Mouse (Mus musculus) liver (tissue): ENCODE results near the gene 1700018G05Rik.
"Not testable (repeated sequence)": the region's sequence is repeated elsewhere in the genome, so short reads cannot be mapped to it uniquely, and the experiment has no call there.

Source experiments
- DNase-seq: peaks from one replicate; pipeline ENCODE4 v3.0.0-alpha.2; 2020; ENCODE audit warnings: mixed read lengths

The 1700018G05Rik gene

GRCm38 (mm10) chrX:102928072-102928471 is at the start of gene 1700018G05Rik:
TSS of gene 1700018G05Rik (plus strand) at chrX:102928372.
- not testable (repeated sequence) for DNase-seq

GRCm38 (mm10) chrX:102908587-102908986 is 19.6 kb upstream of the 1700018G05Rik start, which contains the start of the genes Dmrtc1a and 1700011M02Rik:
TSS of gene Dmrtc1a (minus strand) at chrX:102908687.
TSS of gene 1700011M02Rik (plus strand) at chrX:102908905.
- not testable (repeated sequence) for DNase-seq

GRCm38 (mm10) chrX:102914823-102915222 is 13.3 kb upstream of the 1700018G05Rik start:
- DNase-seq, result not testable (repeated sequence)

GRCm38 (mm10) chrX:102926707-102927106 is 1.5 kb upstream of the 1700018G05Rik start:
- DNase-seq, result not testable (repeated sequence)

- DNase-seq, result no peak
Observed at GRCm38 (mm10) chrX:102932992-102933570, 4.9 kb downstream of the 1700018G05Rik start.

GRCm38 (mm10) chrX:102933571-102934394 is 5.6 kb downstream of the 1700018G05Rik start:
- DNase-seq, result peak; percentile 9

- DNase-seq, result no peak
Observed at GRCm38 (mm10) chrX:102934395-102934764, 6.2 kb downstream of the 1700018G05Rik start.

- no peak for DNase-seq
Observed at GRCm38 (mm10) chrX:102936743-102937142, 8.6 kb downstream of the 1700018G05Rik start.

- not testable (repeated sequence) for DNase-seq
Observed at GRCm38 (mm10) chrX:102950136-102950535, 22.0 kb downstream of the 1700018G05Rik start.

GRCm38 (mm10) chrX:102958917-102959316 is 30.7 kb downstream of the 1700018G05Rik start:
- DNase-seq, result no peak

GRCm38 (mm10) chrX:102960581-102960980 is 32.4 kb downstream of the 1700018G05Rik start:
- no peak for DNase-seq
